Mouse (Mus musculus) spleen, adult 18-20 months (tissue): ENCODE results near the gene Tia1.
"Not testable (repeated sequence)": the region's sequence is repeated elsewhere in the genome, so short reads cannot be mapped to it uniquely, and the experiment has no call there.

Source experiments
- DNase-seq, 2 experiments: peaks; one replicate each; pipeline ENCODE4 v3.0.0; 2022; ENCODE audit warnings: mixed read lengths in 2 of 2

The Tia1 gene

GRCm38 (mm10) chr6:86404100-86404861 lies at the start of gene Tia1:
TSS of gene Tia1 (plus strand) at chr6:86404219.
- DNase-seq = peak; percentile 87 to 94

GRCm38 (mm10) chr6:86354948-86355347 lies 49.1 kb upstream of the Tia1 start:
- DNase-seq = no peak

GRCm38 (mm10) chr6:86356956-86357355 lies 47.1 kb upstream of the Tia1 start:
- no peak for DNase-seq

- no peak for DNase-seq
Observed at GRCm38 (mm10) chr6:86360691-86361090, 43.3 kb upstream of the Tia1 start.

- DNase-seq = no peak
Observed at GRCm38 (mm10) chr6:86361373-86361772, 42.6 kb upstream of the Tia1 start.

GRCm38 (mm10) chr6:86364442-86365141 lies 39.4 kb upstream of the Tia1 start:
- peak; percentile 38 to 66 for DNase-seq

- peak; percentile 90 to 92 for DNase-seq
Observed at GRCm38 (mm10) chr6:86365371-86366124, 38.5 kb upstream of the Tia1 start, which contains the start of gene Fam136a. TSS of gene Fam136a (plus strand) at chr6:86365646.

GRCm38 (mm10) chr6:86366125-86366852 lies 37.7 kb upstream of the Tia1 start:
- DNase-seq = peak; percentile 8 to 10

- DNase-seq = no peak
Observed at GRCm38 (mm10) chr6:86366853-86367249, 37.2 kb upstream of the Tia1 start.

GRCm38 (mm10) chr6:86368479-86368878 lies 35.5 kb upstream of the Tia1 start:
- DNase-seq = no peak

- DNase-seq = no peak
Observed at GRCm38 (mm10) chr6:86370093-86370713, 33.8 kb upstream of the Tia1 start.

GRCm38 (mm10) chr6:86370764-86371339 lies 33.2 kb upstream of the Tia1 start, which contains the start of gene Snrpg:
TSS of gene Snrpg (plus strand) at chr6:86371304.
- DNase-seq = peak in 1 of 2 experiments; percentile 11

GRCm38 (mm10) chr6:86371340-86371911 lies 32.6 kb upstream of the Tia1 start:
- peak; percentile 89 to 91 for DNase-seq

- no peak for DNase-seq
Observed at GRCm38 (mm10) chr6:86371950-86372516, 32.0 kb upstream of the Tia1 start.

- DNase-seq = no peak
Observed at GRCm38 (mm10) chr6:86373556-86373955, 30.5 kb upstream of the Tia1 start.

- no peak for DNase-seq
Observed at GRCm38 (mm10) chr6:86378341-86378740, 25.7 kb upstream of the Tia1 start.

- not testable (repeated sequence) for DNase-seq
Observed at GRCm38 (mm10) chr6:86380112-86380511, 23.9 kb upstream of the Tia1 start.

- DNase-seq = no peak
Observed at GRCm38 (mm10) chr6:86382551-86382950, 21.5 kb upstream of the Tia1 start.

GRCm38 (mm10) chr6:86383370-86383769 lies 20.6 kb upstream of the Tia1 start:
- DNase-seq = no peak

GRCm38 (mm10) chr6:86384692-86385091 lies 19.3 kb upstream of the Tia1 start:
- no peak for DNase-seq
